Mouse (Mus musculus) CH12F3 (cell line): Measurements from ENCODE around the gene Mpdu1.
"Not testable (repeated sequence)": the region's sequence is repeated elsewhere in the genome, so short reads cannot be mapped to it uniquely, and the experiment has no call there.

Source experiments
- in situ Hi-C: fragments of 300-500 bp; cut with MboI; formaldehyde crosslinking; loops from 2 replicates; pipeline ENCODE4 v1.14.3; 2020; ENCODE audit warnings: low sequenced_read_pairs

The Mpdu1 gene

GRCm38 (mm10) chr11:69622406-69622805 is 40.0 kb downstream of the Mpdu1 start:
- in situ Hi-C loops: no loop called here

- in situ Hi-C loops: no loop called here
Measured at GRCm38 (mm10) chr11:69621571-69622268, 40.7 kb downstream of the Mpdu1 start, which contains the start of gene Sat2. Sat2 (plus strand) TSS chr11:69622024.

GRCm38 (mm10) chr11:69620394-69621081 is 41.9 kb downstream of the Mpdu1 start:
- in situ Hi-C loops: no loop called here

- in situ Hi-C loops: no loop called here
Measured at GRCm38 (mm10) chr11:69617805-69618204, 44.6 kb downstream of the Mpdu1 start, which contains the start of gene Shbg. Shbg (minus strand) TSS chr11:69617905.

GRCm38 (mm10) chr11:69616781-69617180 is 45.7 kb downstream of the Mpdu1 start:
- in situ Hi-C loops: no loop called here

GRCm38 (mm10) chr11:69614257-69614588 is 48.2 kb downstream of the Mpdu1 start:
- in situ Hi-C loops: not testable (repeated sequence)

- in situ Hi-C loops: no loop called here
Measured at GRCm38 (mm10) chr11:69613553-69614256, 48.7 kb downstream of the Mpdu1 start.

GRCm38 (mm10) chr11:69610899-69611298 is 51.5 kb downstream of the Mpdu1 start:
- in situ Hi-C loops: no loop called here

GRCm38 (mm10) chr11:69609416-69609815 is 53.0 kb downstream of the Mpdu1 start:
- in situ Hi-C loops: no loop called here

- in situ Hi-C loops: no loop called here
Measured at GRCm38 (mm10) chr11:69608525-69608924, 53.9 kb downstream of the Mpdu1 start.

GRCm38 (mm10) chr11:69606832-69607231 is 55.6 kb downstream of the Mpdu1 start:
- in situ Hi-C loops: no loop called here
